Mouse (Mus musculus): ENCODE data around the gene Saal1. TPM values are rescaled to one million over a fixed set of nuclear protein-coding genes. Genes with fewer than 3 reads are reported as not detected.
"Not testable (repeated sequence)": the region's sequence is repeated elsewhere in the genome, so short reads cannot be mapped to it uniquely, and the experiment has no call there.

Gene Saal1
- polyA plus RNA-seq, 1 experiment, result 12.4 TPM

DNA sequence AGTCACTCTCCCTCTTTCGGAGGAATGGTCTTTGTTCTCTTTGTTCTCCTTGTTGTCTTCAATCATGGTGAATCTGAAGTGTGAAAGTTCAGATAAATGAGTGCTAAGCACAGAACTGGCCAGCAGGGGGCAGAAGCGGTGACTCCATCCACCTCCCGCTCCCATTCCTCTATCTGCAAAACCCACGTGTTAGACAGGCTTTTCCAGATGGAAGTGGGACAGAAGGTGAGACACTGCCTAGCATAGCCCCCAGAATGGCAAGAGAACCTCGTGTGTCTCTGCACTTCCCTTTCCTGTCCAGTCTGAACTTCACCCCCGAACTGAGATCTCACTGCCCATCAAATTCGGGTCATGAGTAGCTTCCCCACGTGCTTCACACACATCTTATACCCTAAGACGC lies 45.2 kb downstream of the Saal1 start:
- no peak overlapping the region for H3K27ac ChIP-seq (ENCODE audit: insufficient read depth, low read length)
- 46% methylated on average over 9 of the region's 9 CpGs for WGBS
- peaks cover 10% of the 10 kb centered on the region for H3K4me1 ChIP-seq (ENCODE audit: control insufficient read depth, insufficient read depth, low read length)
- no peaks in the 10 kb centered on the region for H3K27me3 ChIP-seq (ENCODE audit: control insufficient read depth, insufficient read depth, low read length)
- no peak overlapping the region for H3K4me3 ChIP-seq (replicated peaks; ENCODE audit: insufficient read depth, low read depth, low read length)
- peak; percentile 20 to 51 for DNase-seq
- TF ChIP-seq CTCF (IDR thresholded peaks at IDR 0.05; ENCODE audit: borderline replicate concordance, insufficient read depth, low read depth, low read length) (peak; percentile 73), POLR2A (IDR thresholded peaks at IDR 0.05; ENCODE audit: borderline replicate concordance, insufficient read depth, low read length) (no peak)

- Histone ChIP-seq H3K27me3 (ENCODE audit: control insufficient read depth, insufficient read depth, low read length) (no peaks in the 10 kb centered on the region), H3K4me1 (ENCODE audit: control insufficient read depth, insufficient read depth, low read length) (peaks cover 10% of the 10 kb centered on the region), H3K4me3 (replicated peaks; ENCODE audit: insufficient read depth, low read depth, low read length) (no peak overlapping the region), H3K27ac (ENCODE audit: insufficient read depth, low read length) (no peak overlapping the region)
- 34% methylated on average over 18 of the region's 18 CpGs for WGBS
- TF ChIP-seq POLR2A (IDR thresholded peaks at IDR 0.05; ENCODE audit: borderline replicate concordance, insufficient read depth, low read length), result no peak
- no peak for TF ChIP-seq CTCF (IDR thresholded peaks at IDR 0.05; ENCODE audit: borderline replicate concordance, insufficient read depth, low read depth, low read length)
- no peak for DNase-seq
These were observed 48.8 kb downstream of the Saal1 start for GRCm38 (mm10) chr7:46661591-46662090.

DNA sequence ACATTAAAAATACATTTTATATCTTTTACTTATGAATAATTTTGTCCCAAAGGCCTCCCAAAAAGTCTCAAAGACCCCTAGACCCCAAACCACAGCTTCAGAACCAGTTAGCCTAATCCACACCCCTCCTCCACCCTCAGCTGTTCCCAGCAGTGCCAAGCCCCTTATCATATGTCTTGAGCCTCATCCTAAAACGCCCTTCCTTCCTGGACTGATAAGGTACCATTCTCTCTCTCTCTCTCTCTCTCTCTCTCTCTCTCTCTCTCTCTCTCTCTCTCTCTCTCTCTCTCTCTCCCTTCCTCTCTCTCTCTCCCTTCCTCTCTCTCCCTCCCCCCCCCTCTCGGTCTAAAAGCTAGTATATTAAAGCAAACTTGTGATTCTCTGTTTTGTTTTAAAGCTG lies 58.2 kb downstream of the Saal1 start:
- no peak for TF ChIP-seq POLR2A (IDR thresholded peaks at IDR 0.05; ENCODE audit: borderline replicate concordance, insufficient read depth, low read length)
- TF ChIP-seq CTCF (IDR thresholded peaks at IDR 0.05; ENCODE audit: borderline replicate concordance, insufficient read depth, low read depth, low read length), result no peak
- DNase-seq, result no peak
- Histone ChIP-seq H3K27ac (ENCODE audit: insufficient read depth, low read length) (no peak overlapping the region), H3K4me1 (ENCODE audit: control insufficient read depth, insufficient read depth, low read length) (peaks cover 5% of the 10 kb centered on the region; the same call in 1 of the 2 replicates), H3K27me3 (ENCODE audit: control insufficient read depth, insufficient read depth, low read length) (no peaks in the 10 kb centered on the region), H3K4me3 (replicated peaks; ENCODE audit: insufficient read depth, low read depth, low read length) (no peak overlapping the region)
- 83% methylated on average over 2 of the region's 2 CpGs for WGBS

DNA sequence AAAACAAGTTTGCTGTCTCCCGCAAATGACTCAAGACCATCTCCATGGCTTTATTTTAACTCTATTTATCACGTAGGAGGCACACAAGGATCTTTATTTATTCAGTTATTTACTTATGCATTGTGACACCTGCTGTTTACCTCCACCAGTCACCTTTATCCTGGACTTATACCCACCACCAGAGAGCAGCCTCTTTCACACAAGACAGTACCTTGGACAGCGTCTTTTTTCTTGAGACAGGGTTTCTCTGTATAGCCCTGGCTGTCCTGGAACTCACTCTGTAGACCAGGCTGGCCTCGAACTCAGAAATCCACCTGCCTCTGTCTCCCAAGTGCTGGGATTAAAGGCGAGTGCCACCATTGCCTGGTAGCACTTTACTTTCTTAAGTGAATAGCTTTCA lies 60.2 kb downstream of the Saal1 start:
- not testable (repeated sequence) for H3K27me3 ChIP-seq (ENCODE audit: control insufficient read depth, insufficient read depth, low read length); H3K27ac ChIP-seq (ENCODE audit: insufficient read depth, low read length); H3K4me1 ChIP-seq (ENCODE audit: control insufficient read depth, insufficient read depth, low read length); H3K4me3 ChIP-seq (replicated peaks; ENCODE audit: insufficient read depth, low read depth, low read length); DNase-seq
- 70% methylated on average over 5 of the region's 5 CpGs for WGBS

DNA sequence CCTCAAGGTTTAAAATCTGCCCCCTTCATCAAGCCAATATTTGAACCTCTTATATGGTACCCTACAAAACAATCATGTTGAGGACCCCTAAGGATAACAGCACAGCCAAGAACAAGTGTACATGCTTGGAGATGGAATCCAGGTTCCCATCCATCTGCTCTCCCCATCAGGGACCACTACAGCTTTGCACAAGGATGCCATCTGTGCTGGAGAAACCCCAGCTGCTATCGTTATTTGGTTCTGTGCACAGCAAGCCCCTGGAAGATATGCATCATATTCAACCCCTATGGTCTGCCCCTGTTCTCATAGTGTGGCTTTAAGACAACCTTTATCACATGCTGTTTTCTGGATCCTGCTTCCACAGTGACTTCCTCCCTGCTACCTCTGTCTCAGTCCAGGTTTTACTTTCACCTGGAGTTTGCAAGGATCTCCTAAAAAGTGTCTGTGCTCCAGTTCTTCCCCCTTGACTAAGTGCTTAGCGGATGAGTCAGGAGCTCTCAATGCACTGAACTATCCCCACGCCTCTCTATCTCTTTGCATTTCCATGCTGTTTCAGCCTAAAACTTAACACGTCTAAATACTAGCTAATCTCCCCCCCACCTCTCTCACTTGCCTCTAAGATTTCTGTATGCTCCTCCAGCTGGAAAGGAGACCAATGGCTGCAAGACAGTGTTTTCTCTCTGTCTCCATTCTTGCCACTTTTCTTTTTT lies 61.9 kb downstream of the Saal1 start:
- H3K27me3 ChIP-seq (ENCODE audit: control insufficient read depth, insufficient read depth, low read length), result no peaks in the 10 kb centered on the region
- WGBS, result 56% methylated on average over 4 of the region's 4 CpGs
- H3K4me3 ChIP-seq (replicated peaks; ENCODE audit: insufficient read depth, low read depth, low read length), result no peak overlapping the region
- no peak for DNase-seq
- TF ChIP-seq CTCF (IDR thresholded peaks at IDR 0.05; ENCODE audit: borderline replicate concordance, insufficient read depth, low read depth, low read length) (no peak), POLR2A (IDR thresholded peaks at IDR 0.05; ENCODE audit: borderline replicate concordance, insufficient read depth, low read length) (no peak)
- peaks cover 5% of the 10 kb centered on the region; the same call in 1 of the 2 replicates for H3K4me1 ChIP-seq (ENCODE audit: control insufficient read depth, insufficient read depth, low read length)
- H3K27ac ChIP-seq (ENCODE audit: insufficient read depth, low read length), result no peak overlapping the region

DNA sequence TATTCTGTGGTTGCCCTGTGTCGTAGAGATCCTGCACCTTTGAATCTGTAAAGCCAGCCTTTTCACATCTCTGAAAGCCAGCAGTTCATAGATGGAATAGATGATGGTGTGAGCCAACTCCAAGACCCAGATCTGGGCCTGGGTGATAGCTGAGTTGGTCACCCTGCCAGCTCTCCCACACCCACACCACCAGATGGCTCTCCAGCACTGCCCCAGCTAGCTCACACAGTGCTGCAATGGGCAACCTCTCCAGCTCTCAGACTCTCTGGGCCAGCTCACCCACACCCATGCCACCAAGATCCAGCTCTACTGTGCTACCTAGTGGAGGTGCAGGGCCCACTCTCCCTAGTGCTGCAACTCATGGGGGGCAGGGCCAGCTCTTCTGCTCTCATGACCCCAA lies 67.3 kb downstream of the Saal1 start:
- TF ChIP-seq POLR2A (IDR thresholded peaks at IDR 0.05; ENCODE audit: borderline replicate concordance, insufficient read depth, low read length) (no peak), CTCF (IDR thresholded peaks at IDR 0.05; ENCODE audit: borderline replicate concordance, insufficient read depth, low read depth, low read length) (peak; percentile 83)
- peak; percentile 75 to 82 for DNase-seq
- H3K27me3 ChIP-seq (ENCODE audit: control insufficient read depth, insufficient read depth, low read length), result no peaks in the 10 kb centered on the region
- H3K4me3 ChIP-seq (replicated peaks; ENCODE audit: insufficient read depth, low read depth, low read length), result no peak overlapping the region
- 52% methylated on average over 1 of the region's 1 CpGs for WGBS
- H3K4me1 ChIP-seq (ENCODE audit: control insufficient read depth, insufficient read depth, low read length), result peaks cover 16% of the 10 kb centered on the region; the same call in 1 of the 2 replicates
- H3K27ac ChIP-seq (ENCODE audit: insufficient read depth, low read length), result 0 out of 2 replicates have a peak overlapping the region, but pooled peaks have one; percentile 32

GRCm38 (mm10) chr7:46640062-46640461 lies 70.4 kb downstream of the Saal1 start:
- peak overlapping the region; percentile 94 for H3K27ac ChIP-seq (ENCODE audit: insufficient read depth, low read length)
- no peak for DNase-seq
- no peaks in the 10 kb centered on the region for H3K27me3 ChIP-seq (ENCODE audit: control insufficient read depth, insufficient read depth, low read length)
- under 1% methylated on average over 17 of the region's 17 CpGs for WGBS
- H3K4me3 ChIP-seq (replicated peaks; ENCODE audit: insufficient read depth, low read depth, low read length), result peak overlapping the region; percentile 96
- TF ChIP-seq POLR2A (IDR thresholded peaks at IDR 0.05; ENCODE audit: borderline replicate concordance, insufficient read depth, low read length) (no peak), CTCF (IDR thresholded peaks at IDR 0.05; ENCODE audit: borderline replicate concordance, insufficient read depth, low read depth, low read length) (no peak; the same call in 1 of the 2 replicates)
- H3K4me1 ChIP-seq (ENCODE audit: control insufficient read depth, insufficient read depth, low read length), result peaks cover 19% of the 10 kb centered on the region

DNA sequence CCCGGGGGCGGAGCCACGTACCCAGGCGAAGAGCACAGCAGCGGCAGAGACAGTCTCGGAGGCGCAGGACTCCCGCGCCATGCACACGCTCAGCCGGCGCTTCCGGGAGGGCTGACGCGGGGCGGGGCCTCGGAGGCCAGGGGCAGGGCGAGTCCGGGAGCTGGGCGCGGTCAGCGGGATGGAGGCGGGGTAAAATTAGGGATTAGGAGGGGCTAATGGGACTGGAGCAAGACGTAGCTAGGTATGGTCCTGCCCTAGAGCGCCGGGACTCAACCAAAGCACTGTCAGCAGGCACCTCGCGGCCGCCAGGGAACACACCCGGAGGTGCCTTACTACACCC lies 70.8 kb downstream of the Saal1 start, which contains the start of gene Sergef:
TSS of gene Sergef (minus strand) at position 116 of the 340 bp plus-strand sequence.
- Histone ChIP-seq H3K27me3 (ENCODE audit: control insufficient read depth, insufficient read depth, low read length) (no peaks in the 10 kb centered on the region), H3K27ac (ENCODE audit: insufficient read depth, low read length) (peak within 1 kb of the TSS; percentile 94), H3K4me1 (ENCODE audit: control insufficient read depth, insufficient read depth, low read length) (peaks cover 19% of the 10 kb centered on the region), H3K4me3 (replicated peaks; ENCODE audit: insufficient read depth, low read depth, low read length) (peak within 1 kb of the TSS; percentile 96)
- DNase-seq, result peak; percentile 93 to 95
- WGBS, result 1% methylated on average over 30 of the region's 30 CpGs
- TF ChIP-seq POLR2A (IDR thresholded peaks at IDR 0.05; ENCODE audit: borderline replicate concordance, insufficient read depth, low read length), result peak; percentile 83; the same call in 1 of the 2 replicates
- no peak for TF ChIP-seq CTCF (IDR thresholded peaks at IDR 0.05; ENCODE audit: borderline replicate concordance, insufficient read depth, low read depth, low read length)
